Mouse (Mus musculus) left cerebral cortex, postnatal 14 days (tissue): ENCODE data around the gene Anks3. TPM values are rescaled to one million over a fixed set of nuclear protein-coding genes. Genes with fewer than 3 reads are reported as not detected.

Experiments
- DNase-seq, 2 experiments: peaks; one replicate each; pipeline ENCODE4 v3.0.0; 2021 to 2022; ENCODE audit warnings: low spot score in 2 of 2, mixed read lengths in 1 of 2
- intact Hi-C: fragments of 180-260 bp; cut with DNase I; formaldehyde crosslinking; loops from one replicate; pipeline ENCODE4 v1.15.1; 2025
- total RNA-seq, 2 experiments: library from RNA; stranded (reverse); gene quantifications; 2 replicates each; pipeline ENCODE4 v1.2.3; 2021

Gene Anks3
- total RNA-seq, 2 experiments from 2014 or later, result 50.1 TPM

DNA sequence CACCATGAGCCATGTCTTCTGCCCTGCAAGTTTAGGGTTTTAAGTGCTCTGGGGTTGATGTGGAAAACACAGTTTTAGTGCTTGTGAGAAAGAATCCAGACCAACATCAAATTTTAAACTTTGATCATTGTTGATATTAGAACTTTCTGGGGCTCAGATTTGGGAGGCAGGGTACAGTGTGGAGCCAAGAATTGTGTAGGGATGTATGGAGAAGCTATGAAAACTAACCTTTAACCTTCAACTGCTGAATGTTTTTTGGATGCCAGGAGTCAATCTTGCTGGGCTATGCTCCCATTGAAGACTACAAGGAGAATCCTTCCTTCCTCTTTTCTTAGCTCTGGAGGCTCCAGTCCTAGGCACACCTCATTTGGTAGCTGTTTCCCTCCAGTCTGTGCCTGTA, 57.4 kb downstream of the Anks3 start:
- no peak for DNase-seq
- intact Hi-C loops, result no loop called here

DNA sequence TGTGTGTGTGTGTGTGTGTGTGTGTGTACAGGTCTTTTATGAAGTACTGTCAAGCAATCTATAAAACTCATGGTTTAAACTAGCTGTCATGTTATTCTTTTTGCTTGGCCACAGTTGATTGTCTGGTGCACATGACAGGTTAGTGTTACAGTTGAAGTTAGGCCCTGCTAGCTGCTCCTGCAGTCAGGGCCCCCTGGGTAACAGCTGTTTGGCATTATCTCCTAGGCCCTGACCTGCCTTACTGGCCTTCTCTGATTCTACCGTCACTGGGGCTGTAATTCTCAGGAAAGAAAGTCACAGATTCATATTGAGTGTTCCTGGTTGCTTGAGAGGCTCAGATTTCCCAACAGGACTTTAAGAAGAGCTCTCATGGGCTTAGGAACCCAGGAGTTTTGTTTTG, 58.4 kb downstream of the Anks3 start:
- no peak for DNase-seq
- intact Hi-C loops, result no loop called here

GRCm38 (mm10) chr16:4904878-4905277, 59.1 kb downstream of the Anks3 start:
- no peak for DNase-seq
- intact Hi-C loops, result no loop called here

- intact Hi-C loops, result no loop called here
- DNase-seq, result no peak
Measured at GRCm38 (mm10) chr16:4903491-4904102, 60.4 kb downstream of the Anks3 start.

- DNase-seq, result no peak
- intact Hi-C loops, result no loop called here
Measured at GRCm38 (mm10) chr16:4902390-4902789, 61.6 kb downstream of the Anks3 start.

DNA sequence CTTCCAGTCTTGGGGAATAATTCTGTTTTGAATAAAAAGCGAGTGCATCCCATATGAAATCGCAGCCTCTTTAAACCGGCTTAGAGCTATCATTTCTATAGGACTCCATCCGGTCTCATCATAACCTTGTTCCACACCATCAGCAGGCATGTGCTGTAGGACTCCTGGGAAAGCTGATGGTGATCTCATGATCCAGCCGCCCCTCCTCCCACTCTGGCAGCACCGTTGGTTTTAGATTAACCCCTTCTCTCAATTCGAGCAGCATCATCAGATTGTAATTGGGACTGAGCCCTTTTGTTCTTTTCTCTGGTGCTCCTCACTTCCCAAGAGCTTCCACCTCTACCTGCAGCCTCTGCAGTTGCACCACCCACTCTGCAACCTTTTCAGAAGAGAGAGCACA, 62.8 kb downstream of the Anks3 start:
- intact Hi-C loops, result no loop called here
- DNase-seq, result no peak

DNA sequence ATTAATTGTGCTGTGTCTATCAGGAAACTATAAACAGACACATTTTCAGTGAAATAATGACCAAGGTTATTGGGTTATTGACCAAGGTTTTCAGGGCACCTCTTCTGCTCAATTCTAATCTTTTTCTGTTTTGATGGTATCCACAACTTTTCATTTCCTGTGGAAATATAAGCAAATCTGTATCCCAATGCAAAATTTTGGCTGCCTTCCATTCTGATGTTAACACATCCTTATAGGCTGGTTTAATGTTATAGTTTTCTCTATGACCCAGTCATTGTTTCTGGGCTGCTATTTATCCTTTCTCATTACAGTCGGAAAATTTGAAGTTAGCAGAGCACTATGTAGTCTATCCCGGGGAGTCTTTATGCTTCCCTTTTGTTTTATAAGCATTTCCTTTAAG, 64.3 kb downstream of the Anks3 start:
- intact Hi-C loops, result no loop called here
- DNase-seq, result no peak

DNA sequence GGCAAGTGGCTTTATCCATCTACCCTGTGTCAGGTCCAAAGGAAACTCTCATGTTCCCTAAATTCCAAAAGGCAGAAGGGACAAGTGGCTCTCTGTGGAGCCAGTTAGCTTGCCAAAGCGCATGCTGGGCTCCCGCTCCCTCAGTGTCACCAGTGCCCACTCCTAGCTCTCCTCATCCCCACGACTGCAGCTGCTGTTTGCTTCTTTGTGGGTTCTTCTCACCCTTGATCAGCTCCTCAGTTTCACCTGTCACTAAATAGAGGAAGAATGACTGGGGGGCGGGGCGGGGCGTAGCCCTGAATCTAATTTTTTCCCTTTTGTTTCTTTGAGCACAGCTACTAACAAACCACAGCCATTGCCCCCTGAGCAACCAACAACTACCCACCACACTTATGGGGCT, 65.1 kb downstream of the Anks3 start:
- DNase-seq, result no peak

GRCm38 (mm10) chr16:4897146-4897730, 66.8 kb downstream of the Anks3 start:
- no peak for DNase-seq
- intact Hi-C loops, result no loop called here

More for the DNA sequence above, 65.1 kb downstream of the Anks3 start:
- intact Hi-C loops, result no loop called here

GRCm38 (mm10) chr16:4896249-4897027, 67.6 kb downstream of the Anks3 start:
- intact Hi-C loops, result no loop called here
- DNase-seq, result no peak

GRCm38 (mm10) chr16:4894201-4894908, 69.7 kb downstream of the Anks3 start:
- intact Hi-C loops, result no loop called here
- no peak for DNase-seq

GRCm38 (mm10) chr16:4892171-4892570, 71.8 kb downstream of the Anks3 start:
- intact Hi-C loops, result no loop called here
- DNase-seq, result no peak

Other genes with a start within 250 kb of the Anks3 start
- 1 to 10 TPM; 8.3 to 10.0 TPM for gene Nmral1, start 244.8 kb downstream of the Anks3 start, total RNA-seq
- 10 to 100 TPM; 73.2 to 76.1 TPM for gene Hmox2, start 237.8 kb downstream of the Anks3 start, total RNA-seq
- gene Cdip1, start 173.9 kb downstream of the Anks3 start, total RNA-seq, result 100 to 1,000 TPM; 162 to 163 TPM
- not detected for gene 4930562C15Rik, start 128.8 kb downstream of the Anks3 start, total RNA-seq
- 10 to 100 TPM; 81.6 to 86.7 TPM for gene Ubald1, start 83.9 kb downstream of the Anks3 start, total RNA-seq
- 100 to 1,000 TPM; 198 to 203 TPM for gene Mgrn1, start 78.0 kb downstream of the Anks3 start, total RNA-seq
- gene Nudt16l1, start 25.4 kb downstream of the Anks3 start, total RNA-seq, result 10 to 100 TPM; 66.7 to 70.3 TPM
- gene Sept12, start 33.6 kb upstream of the Anks3 start, total RNA-seq, result not detected
- not detected for gene Smim22, start 43.1 kb upstream of the Anks3 start, total RNA-seq
- gene Rogdi, start 49.3 kb upstream of the Anks3 start, total RNA-seq, result 100 to 1,000 TPM; 202 to 212 TPM
- 100 to 1,000 TPM; 141 to 156 TPM for gene Glyr1, start 85.7 kb upstream of the Anks3 start, total RNA-seq
- gene Ubn1, start 85.9 kb upstream of the Anks3 start, total RNA-seq, result 10 to 100 TPM; 41.9 to 42.1 TPM
- gene Ppl, start 168.2 kb upstream of the Anks3 start, total RNA-seq, result under 1 TPM; 0.04 to 0.53 TPM
- 1 to 10 TPM; 1.2 to 1.5 TPM for gene Sec14l5, start 182.9 kb upstream of the Anks3 start, total RNA-seq
- 1 to 10 TPM; 7.4 to 10.0 TPM for gene Nagpa, start 239.8 kb upstream of the Anks3 start, total RNA-seq